Mouse (Mus musculus) ovary, adult 18-20 months (tissue): ENCODE measurements around the gene Il27ra.

Experiments used
- DNase-seq: peaks from one replicate; pipeline ENCODE4 v3.0.0; 2022; ENCODE audit warnings: low spot score, mixed read lengths

Gene Il27ra

DNA sequence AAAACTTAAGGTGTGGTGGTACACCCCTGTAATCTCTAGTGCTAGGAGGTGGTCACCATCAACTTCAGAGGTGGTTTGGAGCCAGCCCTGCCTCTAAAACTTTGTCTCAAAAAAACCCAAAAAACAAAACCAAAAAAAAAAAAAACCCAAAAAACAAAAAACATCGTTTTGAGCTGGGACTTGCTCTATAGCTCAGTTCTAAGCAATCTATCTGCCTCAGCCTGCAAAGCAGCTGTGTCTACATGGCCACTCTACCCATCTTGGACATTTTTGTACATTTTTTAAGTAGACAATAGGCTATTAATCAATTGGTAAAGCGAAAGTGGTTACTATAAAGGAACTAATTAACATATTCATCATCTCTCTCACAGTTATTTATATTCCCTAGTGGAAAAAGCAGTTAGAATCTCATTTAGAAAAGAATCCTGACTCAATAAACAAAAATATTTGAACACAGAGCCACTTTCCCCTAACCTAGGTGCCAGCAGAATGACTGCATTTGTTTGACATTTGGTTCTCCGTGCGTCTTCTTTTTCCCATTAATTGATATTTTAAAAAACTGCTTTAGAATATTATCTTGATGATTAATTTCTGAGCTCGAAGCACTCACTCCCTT, 23.2 kb upstream of the Il27ra start:
- no peak for DNase-seq

DNA sequence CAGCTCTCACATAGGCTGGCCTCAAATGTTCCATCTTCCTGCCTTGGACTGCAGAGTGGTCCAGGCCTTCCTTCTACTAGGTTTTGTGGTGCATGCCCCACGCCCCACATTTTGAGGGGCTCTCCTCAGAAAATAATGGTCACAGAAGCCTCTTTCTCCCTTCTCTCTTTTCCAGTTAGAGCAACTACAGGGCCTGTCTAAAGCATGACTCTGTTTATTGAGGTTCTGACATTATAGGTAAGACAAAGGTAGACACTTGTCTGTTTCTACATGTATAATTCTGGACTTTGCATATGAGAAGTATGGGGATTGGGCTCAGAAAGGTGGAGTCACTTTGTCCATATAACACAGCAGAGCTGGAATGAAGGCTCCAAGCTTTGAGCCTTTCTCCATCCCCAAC, 22.6 kb upstream of the Il27ra start, which contains the start of gene Gm10643:
TSS of gene Gm10643 (minus strand) at position 101 of the 400 bp plus-strand sequence.
- no peak for DNase-seq

DNA sequence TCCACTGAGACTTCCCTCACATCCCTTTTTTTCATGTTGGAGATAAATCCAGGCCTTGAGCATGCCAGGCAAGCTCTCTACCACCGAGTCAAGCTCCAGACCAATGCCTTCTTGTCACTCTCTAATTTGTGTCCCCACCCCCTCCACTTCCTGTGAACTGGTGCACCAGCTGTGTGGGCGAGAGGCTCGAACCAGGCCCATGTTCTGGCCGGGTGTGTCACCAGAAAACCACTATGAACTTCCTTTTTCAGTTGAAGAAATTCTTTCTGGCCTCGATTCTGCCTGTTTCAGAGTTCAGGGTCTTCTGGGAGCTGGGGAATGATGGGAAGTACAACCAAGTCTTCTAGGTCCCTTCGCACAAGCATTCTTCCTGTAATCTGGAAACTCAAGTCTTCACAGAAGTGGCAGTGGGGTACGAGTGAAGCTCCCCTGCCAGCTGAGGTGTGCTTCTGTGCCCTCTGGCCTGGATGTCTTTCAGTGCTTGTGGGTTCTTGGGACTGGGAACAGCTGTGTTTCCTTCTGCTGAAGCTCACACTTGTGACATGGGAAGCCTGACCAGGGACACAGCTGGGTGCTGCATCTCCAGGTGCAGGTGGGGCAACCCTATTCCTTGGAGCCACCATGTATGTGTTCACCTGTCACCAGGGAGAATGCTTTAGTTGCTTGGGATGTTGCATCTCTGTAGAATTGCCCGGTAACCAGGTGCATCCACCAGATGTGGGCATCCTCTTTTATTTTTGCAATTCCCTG, 21.6 kb upstream of the Il27ra start:
- DNase-seq, result no peak

DNA sequence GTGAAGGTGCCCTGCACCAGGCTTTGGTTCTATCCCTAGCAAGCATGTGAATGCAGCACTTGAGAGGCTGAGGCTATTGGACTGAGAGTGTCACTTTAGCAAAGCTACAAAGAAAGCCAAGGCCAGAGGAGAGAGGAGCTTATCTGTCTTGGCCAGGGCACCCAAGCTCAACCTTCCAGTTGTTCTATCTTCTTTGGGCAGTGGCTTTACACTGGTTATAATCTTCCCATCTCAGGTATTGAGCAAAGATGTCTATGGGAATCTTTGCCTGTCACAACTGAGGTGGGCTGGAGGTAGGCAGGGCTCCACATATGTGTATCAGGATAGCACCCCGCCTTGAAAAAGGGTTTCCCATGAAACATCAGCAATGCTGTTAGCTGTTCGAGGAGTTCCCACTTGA, 17.9 kb upstream of the Il27ra start:
- no peak for DNase-seq

DNA sequence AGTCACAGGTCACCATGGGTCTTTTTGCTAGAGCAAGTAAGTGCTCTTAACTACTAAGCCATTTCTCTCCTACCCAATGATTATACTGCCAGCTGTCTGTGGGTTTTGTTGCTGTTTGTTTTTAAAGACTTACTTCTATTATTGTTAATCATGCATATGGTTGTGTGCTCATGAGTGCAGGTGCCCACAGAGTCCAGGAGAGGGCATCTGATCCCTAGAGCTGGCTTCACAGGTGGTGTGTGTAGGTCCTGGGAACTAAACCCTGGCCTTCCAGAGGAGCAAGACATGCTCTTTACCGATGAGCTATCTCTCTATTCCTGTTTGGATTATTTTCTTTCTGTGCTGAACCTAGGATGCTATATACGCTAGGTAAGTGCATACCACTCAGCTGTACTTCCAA, 16.8 kb upstream of the Il27ra start:
- no peak for DNase-seq

DNA sequence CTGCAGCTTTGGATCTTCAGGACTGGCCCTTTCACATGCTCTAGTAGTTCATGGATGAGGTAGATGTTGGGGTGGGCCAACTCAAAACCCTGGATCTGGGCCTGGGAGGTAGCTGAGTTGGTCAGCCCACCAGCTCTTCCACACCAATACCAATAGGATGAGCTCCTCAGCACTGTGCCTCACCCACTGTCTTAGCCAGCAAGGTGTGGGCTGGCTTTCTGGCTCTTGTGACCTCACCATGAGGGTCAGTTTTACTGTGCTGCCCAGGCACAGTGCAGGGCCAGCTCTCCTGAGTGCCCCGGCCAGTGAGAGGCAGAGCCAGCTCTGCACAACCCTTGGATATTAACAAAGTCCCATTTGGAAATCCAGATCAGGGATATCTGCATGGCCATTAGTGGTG, 15.4 kb upstream of the Il27ra start:
- no peak for DNase-seq

DNA sequence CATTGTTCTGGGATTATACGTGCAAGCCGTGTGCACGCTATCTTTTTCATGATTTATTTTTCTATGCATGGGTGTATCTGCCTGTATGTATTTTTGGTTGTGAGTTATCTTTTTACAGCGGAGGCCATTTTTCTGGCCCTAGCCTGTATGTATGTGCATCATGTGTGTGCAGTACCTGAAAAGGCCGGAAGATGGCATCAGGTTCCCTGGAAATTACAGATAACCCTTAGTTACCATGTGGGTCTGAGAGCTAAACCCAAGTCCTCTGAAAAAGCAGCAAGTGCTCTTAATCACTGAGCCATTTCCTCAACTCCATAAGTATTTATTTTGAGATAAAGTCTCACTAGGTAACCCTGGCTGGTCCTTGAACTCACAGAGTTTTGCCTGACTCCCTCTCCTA, 10.8 kb upstream of the Il27ra start:
- DNase-seq, result no peak

DNA sequence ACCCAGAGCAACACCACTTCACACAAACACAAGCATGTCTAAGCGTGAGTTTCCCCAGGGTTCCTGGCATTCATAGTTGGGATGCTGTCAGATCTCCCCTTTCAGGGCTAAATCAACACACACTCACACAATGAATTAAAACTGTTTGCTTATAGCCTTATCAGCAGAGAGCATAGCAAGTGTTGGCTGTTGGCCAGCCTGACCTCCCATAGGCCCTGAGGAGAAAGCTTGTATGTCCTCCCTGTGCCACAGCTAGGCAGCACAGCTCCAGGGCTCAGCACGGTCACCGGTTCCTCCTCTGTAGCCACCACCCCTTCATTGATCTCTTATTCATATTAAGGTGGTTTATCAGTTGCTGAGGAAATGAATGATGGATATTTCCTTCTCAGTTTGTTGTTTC, 10.4 kb upstream of the Il27ra start:
- no peak for DNase-seq

DNA sequence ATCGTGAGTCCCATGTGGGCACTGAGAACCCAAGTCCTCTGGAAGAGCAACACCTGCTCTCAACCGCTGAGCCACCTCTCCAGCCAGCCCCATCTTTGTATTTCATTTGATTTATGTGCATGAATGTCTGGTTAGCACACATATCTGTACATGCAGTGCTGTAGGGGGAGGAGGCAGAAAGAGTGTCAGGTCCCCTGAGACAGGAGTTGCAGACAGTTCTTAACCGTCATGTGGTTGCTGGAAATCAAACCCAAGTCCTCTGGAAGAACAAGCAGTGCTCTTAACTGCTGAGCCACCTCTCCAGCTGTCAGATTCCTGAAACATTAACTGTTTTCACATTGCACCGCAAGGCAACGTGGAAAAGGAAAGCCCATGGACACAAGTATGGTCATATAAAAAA, 5.8 kb upstream of the Il27ra start:
- DNase-seq, result no peak

DNA sequence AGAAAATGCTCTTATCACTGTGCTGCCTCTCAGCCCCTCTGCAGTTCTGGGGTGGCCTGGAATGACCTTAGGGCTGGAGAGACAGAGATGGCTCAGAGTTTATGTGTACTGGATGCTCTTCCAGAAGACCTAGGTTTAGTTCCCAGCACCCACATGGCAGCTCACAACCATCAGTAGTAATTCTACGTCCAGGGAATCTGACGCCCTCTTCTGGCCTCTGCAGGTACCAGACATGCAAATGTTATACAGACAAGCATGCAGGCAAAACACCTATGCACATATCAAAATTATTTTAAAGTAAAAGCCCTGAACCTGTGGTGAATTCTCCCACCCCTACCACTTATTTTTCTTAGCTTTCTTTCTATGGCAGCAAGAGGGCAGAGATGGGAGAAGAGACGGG, 4.1 kb upstream of the Il27ra start:
- DNase-seq, result no peak

DNA sequence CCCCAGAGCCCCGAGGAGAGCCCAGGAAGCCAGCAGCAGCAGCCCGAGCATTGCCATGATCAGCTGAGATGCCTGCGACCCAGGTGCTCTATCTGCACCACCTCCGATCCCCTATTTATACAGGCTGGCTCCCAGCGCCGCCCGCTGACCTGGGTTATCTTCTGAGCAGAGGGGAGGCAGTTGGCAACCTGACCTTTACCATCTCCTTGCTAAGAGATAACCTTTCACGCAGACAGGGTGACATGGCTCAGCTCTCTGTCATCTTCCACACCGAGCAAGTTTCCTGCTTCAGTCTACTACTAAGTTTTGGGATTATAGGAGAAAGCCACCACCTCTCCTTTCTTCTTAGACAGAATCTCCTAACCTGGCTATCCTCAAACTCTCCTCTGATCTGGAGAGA, 2.5 kb upstream of the Il27ra start, which contains the start of gene Rln3:
TSS of gene Rln3 (minus strand) at position 101 of the 400 bp plus-strand sequence.
- no peak for DNase-seq

DNA sequence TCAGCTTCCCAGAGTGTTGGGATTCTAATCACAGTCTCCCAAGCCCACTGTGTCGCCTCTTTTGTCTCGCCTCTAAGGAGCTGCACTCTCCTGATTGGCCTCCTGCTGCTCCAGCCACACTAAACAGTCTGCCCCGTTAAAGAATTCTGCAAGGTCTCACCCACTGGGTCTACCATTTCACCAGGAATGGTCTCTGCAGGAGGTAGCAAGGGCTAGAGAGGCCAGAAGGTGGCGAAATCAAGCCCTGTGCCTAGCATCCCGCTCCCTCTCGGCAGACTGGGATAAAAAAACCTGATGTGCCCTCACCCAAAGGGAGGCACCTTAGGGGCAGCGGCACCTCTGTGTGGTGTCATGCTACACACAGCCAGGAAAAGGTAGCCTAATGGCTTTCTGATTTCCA, 1.7 kb upstream of the Il27ra start:
- no peak for DNase-seq

DNA sequence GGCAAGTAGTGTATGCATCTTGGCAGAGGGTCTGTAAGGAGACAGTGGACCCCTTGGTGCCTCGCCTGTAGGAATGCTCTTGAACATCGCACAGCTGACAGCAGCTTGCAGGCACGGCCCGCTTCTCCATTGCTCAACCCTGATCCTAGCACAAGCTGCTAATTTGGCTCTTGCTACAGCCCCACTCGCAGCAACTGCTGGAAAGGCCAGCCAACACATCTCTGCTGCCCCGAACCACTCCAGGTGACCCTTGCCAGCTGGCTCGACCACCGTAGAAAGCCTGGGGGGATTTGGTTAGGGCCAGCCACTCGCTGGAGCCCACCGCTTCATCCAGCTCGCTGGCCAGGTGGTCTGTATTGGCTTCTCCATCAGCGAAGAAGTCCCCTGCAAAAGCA, 556 bp upstream of the Il27ra start:
- DNase-seq, result no peak

DNA sequence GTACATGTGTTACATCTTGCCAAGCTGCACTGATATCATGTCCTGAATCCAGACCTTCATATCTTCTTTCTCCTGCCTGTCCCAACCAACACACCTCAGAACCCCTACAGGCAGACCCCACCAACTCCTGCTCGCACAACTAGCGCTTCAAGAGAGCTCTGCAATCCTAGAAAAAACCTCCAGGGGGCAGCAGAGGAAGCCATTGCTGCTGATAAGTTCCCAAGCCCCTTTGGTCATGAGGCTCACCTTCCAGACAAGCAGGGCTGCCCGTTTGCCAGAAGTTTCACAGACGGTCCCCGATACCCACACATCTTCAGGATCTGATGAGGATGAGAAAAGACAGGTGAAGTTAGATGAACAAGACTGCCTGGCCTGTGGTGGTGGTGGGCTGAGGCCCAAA, 3.3 kb downstream of the Il27ra start:
- DNase-seq, result no peak

DNA sequence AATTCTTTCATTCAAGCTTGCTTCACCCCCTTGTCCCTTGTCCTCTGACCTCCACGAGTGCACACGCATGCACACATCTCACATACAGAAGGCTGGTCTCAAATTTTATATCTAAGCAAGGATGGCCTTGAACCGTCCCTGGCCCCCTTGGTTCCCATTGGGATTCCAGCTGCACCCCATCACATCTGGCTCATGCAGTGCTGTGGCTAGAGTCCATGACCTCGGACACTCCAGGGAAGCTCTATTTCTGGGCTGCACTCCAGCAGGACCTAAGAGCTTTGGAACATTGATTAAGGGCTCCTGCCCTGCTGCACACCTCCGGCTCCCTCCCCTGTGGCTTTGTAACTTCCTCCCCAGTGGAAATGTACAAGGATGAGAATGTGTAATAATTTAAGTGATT, 4.4 kb downstream of the Il27ra start:
- DNase-seq, result peak; percentile 54

DNA sequence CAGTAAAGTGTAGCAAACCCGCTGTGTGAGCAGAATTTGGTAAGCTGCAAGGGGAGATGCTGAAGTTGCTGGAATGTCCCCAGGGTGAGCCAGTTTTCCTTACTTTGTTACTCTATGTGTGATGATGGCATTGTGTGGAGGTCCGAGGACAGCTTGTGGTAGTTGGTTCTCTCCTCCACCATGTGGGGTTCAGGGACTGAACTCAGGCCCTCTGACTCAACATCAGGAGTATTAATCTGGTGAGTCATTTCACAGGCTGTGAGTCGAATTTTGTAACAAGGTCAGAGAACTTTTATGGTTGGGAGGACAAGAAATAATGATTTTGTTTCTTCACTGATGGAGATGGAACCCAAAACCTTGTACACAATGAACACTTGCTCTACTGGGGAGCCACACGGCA, 9.6 kb downstream of the Il27ra start:
- DNase-seq, result no peak

DNA sequence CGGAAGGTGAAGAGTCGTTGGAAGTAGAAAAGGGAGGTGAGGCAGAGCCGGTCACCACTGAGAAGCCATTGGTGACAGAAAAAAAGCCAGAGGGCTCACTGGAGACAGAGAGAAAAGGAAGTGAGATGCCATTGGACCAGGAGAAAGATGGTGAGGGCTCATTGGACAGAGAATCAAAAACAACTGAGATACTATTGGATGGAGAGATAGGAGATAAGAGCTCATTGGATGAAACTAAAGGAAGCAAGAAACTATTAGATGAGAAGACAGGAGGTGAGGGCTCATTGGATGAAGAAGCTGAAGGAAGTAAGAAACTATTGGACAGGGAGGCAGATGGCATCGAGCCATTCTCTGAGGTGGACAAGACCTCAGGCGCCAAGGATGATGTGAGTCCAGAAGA, 13.1 kb downstream of the Il27ra start:
- no peak for DNase-seq

DNA sequence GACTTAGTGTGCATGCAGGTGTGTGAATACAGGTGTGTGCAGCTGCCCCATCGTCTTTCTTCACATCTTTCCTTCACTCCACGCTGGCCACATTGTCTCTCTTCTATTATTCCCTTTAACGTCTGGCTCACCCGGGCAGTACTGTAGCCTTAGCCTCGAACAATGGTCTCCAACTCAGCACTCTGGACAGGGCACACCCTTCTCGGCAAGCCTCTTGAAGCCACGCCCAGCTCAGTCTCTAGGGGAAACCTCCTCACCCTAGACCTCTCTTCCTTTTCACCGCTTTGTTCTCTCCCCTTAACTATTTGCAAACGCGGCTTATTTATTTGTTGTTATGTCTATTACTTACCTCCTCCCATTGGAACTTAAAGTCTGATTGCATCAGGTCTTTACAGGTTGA, 14.9 kb downstream of the Il27ra start:
- no peak for DNase-seq

DNA sequence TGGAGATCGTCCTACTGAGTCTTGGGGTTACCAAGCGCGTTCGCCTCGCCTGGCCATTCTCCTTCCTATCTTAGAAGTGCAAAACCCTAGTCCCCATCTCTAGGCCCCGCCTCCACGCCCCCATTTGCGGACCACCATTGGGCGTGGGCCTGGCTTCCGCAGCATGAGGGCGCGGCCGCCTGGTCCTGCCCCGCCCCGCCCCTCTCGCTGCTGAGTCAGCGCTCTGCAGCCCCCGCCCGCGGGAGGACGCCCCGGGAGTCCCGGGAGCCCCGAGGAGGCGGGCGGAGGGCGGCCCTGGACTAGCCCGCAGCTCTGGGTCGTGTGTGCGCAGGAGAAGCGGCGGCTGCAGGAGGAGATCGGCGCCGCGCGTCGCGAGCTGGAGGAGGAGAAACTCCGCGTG, 16.5 kb downstream of the Il27ra start:
- peak; percentile 54 for DNase-seq

DNA sequence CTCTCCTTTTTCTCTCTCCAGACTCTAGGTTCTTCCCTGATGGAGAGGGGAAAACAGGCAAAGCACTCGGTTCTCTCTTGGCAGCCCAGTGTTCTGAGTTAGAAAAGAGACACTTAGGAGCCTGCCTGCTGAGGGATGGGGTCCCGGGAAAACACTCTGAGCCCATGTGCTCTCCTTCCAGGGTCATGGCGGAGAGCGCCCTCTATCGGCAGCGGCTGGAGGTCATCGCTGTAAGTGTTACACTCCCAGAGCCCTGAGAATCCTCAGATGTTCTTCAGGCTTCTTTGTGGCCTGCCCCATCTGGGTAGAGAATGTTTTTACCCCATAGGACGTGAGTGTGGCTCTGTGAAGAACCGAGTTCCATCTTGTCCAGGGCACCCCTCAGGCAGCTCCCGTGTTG, 18.2 kb downstream of the Il27ra start:
- DNase-seq, result no peak

DNA sequence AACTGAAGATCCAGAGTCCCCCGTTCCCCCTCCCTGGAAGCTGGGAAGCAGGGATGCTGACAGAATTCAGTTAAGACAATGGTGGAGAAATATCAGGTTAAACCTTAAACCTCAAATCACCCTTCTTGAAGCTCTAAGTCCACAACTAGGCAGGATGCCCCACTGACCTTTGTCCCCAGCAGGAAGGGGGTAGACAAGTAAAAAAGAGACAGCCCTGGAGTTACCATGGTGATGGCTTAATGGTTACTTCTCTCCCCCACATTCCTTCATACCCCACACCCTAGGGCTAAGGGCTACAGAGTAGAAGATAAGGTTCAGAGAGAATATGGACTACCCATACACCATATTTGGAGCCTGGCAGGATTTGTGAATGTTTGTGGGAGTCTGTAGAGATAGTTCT, 18.8 kb downstream of the Il27ra start:
- DNase-seq, result no peak

DNA sequence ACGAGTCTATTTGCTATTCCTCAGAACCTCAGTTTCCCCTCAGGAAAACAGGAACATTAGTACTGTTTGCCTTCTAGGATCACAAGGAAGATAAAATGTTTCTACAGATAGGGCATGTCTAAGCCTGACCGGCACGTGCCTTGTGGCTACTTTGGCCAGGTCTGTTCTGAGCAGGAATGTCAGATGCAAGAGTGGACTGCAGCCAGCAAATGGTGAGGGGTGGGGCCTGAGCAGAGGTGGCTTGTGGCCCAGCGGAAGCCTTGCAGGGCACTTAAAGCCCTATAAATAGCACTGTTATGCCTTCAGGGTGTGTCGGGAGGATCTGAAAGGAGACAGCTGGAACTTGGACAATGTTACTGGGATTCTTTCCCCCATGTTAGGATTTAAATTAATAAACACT, 19.3 kb downstream of the Il27ra start:
- DNase-seq, result no peak

DNA sequence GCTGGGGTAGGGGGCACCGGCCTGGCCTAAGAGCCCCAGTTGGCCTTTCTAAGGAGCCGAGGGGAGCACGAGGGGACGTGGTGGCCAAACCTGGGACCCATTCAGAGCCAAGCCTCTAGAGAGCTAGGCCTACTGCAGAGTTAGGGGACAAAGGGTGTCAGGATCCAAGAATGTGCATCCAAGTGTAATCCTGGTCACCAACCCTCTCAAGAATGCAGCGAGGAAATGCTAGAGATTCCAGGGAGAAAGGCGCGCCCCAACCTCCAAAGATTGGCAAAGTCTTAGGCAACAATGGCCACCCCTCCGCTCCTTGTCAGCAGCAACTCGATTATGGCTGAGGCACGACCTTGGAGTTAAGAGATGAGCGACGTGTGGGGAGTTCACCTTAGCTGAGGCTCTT, 20.8 kb downstream of the Il27ra start:
- no peak for DNase-seq

DNA sequence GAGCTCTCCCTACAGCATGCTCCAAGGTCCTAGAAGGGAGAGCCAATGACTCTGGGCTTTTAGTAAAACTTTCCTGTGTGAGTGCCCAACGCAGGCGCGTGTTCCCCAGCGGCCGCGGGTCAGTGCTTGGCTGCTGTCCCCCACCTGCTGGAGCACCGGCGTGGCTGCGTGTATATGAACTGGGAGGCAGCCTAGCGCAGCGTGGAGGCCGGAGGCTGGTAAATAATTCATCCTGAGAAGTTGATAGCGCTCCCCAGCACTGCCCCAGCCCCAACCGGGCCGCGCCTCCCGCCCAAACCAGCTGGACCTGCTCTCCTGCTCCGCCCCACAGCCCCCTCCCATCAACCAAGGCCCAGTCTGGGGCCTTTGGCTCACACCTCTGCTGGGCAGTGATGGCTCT, 21.3 kb downstream of the Il27ra start, which contains the start of gene Palm3:
TSS of gene Palm3 (plus strand) at position 376 of the 400 bp plus-strand sequence.
- DNase-seq, result no peak
